Mouse (Mus musculus): Measurements from ENCODE around the gene Tob2. TPM values are rescaled to one million over a fixed set of nuclear protein-coding genes. Genes with fewer than 3 reads are reported as not detected.
A peak's percentile ranks its signal among the peaks of the same experiment; 100 is the strongest.

The Tob2 gene
- polyA plus RNA-seq, 1 experiment from 2014 or later, result 15.7 TPM

DNA sequence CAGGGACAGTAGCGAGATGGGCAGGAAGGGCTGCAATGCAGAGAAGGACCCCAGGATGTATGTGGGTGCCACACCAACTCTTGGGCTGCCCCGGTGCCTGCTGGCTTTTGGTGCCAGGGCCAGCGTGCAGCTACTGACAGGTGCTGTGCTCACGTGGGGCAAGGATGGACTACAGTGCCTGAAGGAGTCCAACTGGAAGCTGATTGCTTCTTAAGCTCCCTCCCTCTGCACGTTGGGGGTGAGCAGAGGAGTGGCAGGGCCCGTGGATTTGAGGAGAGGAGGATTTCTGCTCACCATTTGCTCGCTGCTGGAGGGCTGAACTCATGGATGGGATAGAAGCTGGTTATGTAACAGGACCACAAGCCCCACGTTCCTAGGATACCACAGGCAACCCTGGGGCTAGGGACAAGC lies 55.6 kb downstream of the Tob2 start:
- peak overlapping the region; percentile 45 for H3K9ac ChIP-seq (ENCODE audit: low read depth, low read length)
- H3K27ac ChIP-seq (ENCODE audit: low read depth, low read length), result peak overlapping the region; percentile 73
- no peaks in the 10 kb centered on the region for H3K9me3 ChIP-seq (ENCODE audit: control insufficient read depth, low read length)
- H3K4me1 ChIP-seq (ENCODE audit: control insufficient read depth, insufficient read depth, low read depth, low read length), result peaks cover 22% of the 10 kb centered on the region
- H3K36me3 ChIP-seq (ENCODE audit: control insufficient read depth, insufficient read depth, low read length), result no peaks in the 10 kb centered on the region
- 9% methylated on average over 8 of the region's 8 CpGs for WGBS
- peak overlapping the region; percentile 67 for H3K4me2 ChIP-seq (ENCODE audit: low read length)
- peak overlapping the region; percentile 39 for H3K4me3 ChIP-seq (ENCODE audit: low read length)
- no peak for ATAC-seq
- no peaks in the 10 kb centered on the region for H3K27me3 ChIP-seq (replicated peaks; ENCODE audit: control insufficient read depth, insufficient read depth, low read length)

- peak within 1 kb of the TSS; percentile 45 for H3K9ac ChIP-seq (ENCODE audit: low read depth, low read length)
- peak within 1 kb of the TSS; percentile 39 for H3K4me3 ChIP-seq (ENCODE audit: low read length)
- peak within 1 kb of the TSS; percentile 67 for H3K4me2 ChIP-seq (ENCODE audit: low read length)
- no peaks in the 10 kb centered on the region for H3K27me3 ChIP-seq (replicated peaks; ENCODE audit: control insufficient read depth, insufficient read depth, low read length)
- 19% methylated on average over 19 of the region's 19 CpGs for WGBS
- no peaks in the 10 kb centered on the region for H3K36me3 ChIP-seq (ENCODE audit: control insufficient read depth, insufficient read depth, low read length)
- peaks cover 22% of the 10 kb centered on the region for H3K4me1 ChIP-seq (ENCODE audit: control insufficient read depth, insufficient read depth, low read depth, low read length)
- no peaks in the 10 kb centered on the region for H3K9me3 ChIP-seq (ENCODE audit: control insufficient read depth, low read length)
- ATAC-seq, result peak; percentile 97
- H3K27ac ChIP-seq (ENCODE audit: low read depth, low read length), result peak within 1 kb of the TSS; percentile 73
Measured at GRCm38 (mm10) chr15:81802001-81802890, 56.4 kb downstream of the Tob2 start, which contains the start of gene Tef. Gene Tef, plus strand, starts transcription at chr15:81802421.

DNA sequence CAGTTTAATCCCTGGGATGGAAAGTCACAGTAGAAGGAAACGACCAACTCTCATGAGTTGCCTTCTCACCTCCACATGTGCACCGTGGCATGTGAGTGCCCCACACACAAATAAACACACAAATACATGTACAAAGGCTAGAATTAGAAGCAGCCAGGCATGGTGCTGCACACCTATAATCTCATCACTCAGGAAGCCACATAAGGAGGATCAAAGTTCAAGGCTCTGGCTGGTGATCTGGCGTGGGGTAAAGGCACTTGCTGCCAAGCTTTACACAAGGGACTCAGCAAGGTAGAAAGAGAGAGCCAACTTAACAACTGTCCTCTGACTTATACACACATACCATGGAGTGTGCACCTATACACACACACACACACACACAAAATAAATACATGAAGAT lies 58.2 kb downstream of the Tob2 start:
- H3K9ac ChIP-seq (ENCODE audit: low read depth, low read length), result no peak overlapping the region
- peaks cover 22% of the 10 kb centered on the region for H3K4me1 ChIP-seq (ENCODE audit: control insufficient read depth, insufficient read depth, low read depth, low read length)
- peaks cover 6% of the 10 kb centered on the region; the same call in 1 of the 2 replicates for H3K36me3 ChIP-seq (ENCODE audit: control insufficient read depth, insufficient read depth, low read length)
- no peaks in the 10 kb centered on the region for H3K9me3 ChIP-seq (ENCODE audit: control insufficient read depth, low read length)
- no peak overlapping the region for H3K4me2 ChIP-seq (ENCODE audit: low read length)
- no peak overlapping the region for H3K27ac ChIP-seq (ENCODE audit: low read depth, low read length)
- ATAC-seq, result no peak
- H3K27me3 ChIP-seq (replicated peaks; ENCODE audit: control insufficient read depth, insufficient read depth, low read length), result no peaks in the 10 kb centered on the region
- H3K4me3 ChIP-seq (ENCODE audit: low read length), result no peak overlapping the region
- WGBS, result 67% methylated on average over 3 of the region's 3 CpGs

DNA sequence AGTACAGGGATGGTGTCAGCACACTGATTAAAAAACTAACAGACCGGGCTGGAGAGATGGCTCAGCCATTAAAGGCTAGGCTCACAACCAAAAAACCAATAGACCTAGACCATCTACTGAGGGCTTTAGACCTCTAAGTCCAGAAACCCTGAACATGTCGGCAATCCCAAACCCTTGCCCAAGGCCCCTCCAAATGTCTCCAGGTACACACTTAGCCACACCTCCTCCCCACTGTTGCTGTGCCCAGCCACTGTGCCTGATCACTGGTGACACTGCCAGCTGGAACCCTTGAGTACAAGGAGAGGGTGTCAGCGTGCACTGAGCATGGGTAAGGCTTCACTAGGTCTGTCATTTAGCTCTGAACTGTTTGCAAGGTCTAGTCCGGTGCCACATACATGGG lies 60.2 kb downstream of the Tob2 start:
- Histone ChIP-seq H3K9ac (ENCODE audit: low read depth, low read length) (no peak overlapping the region), H3K4me1 (ENCODE audit: control insufficient read depth, insufficient read depth, low read depth, low read length) (peaks cover 15% of the 10 kb centered on the region), H3K36me3 (ENCODE audit: control insufficient read depth, insufficient read depth, low read length) (peaks cover 15% of the 10 kb centered on the region), H3K27me3 (replicated peaks; ENCODE audit: control insufficient read depth, insufficient read depth, low read length) (no peaks in the 10 kb centered on the region), H3K4me3 (ENCODE audit: low read length) (no peak overlapping the region), H3K27ac (ENCODE audit: low read depth, low read length) (no peak overlapping the region), H3K4me2 (ENCODE audit: low read length) (no peak overlapping the region), H3K9me3 (ENCODE audit: control insufficient read depth, low read length) (no peaks in the 10 kb centered on the region)
- 91% methylated on average over 4 of the region's 4 CpGs for WGBS
- ATAC-seq, result no peak

Other genes starting within 250 kb of the Tob2 start
- gene L3mbtl2, start 194.9 kb downstream of the Tob2 start, polyA plus RNA-seq (2015; fragmentation: Nextera tagmentation; extraction: Ambion mirVana), result 30.3 and 32.9 TPM in 2 replicates
- gene Chadl, start 161.5 kb downstream of the Tob2 start, polyA plus RNA-seq (2015; fragmentation: Nextera tagmentation; extraction: Ambion mirVana), result 39.2 and 42.2 TPM in 2 replicates
- gene Zc3h7b, start 113.7 kb downstream of the Tob2 start, polyA plus RNA-seq (2015; fragmentation: Nextera tagmentation; extraction: Ambion mirVana), result 39.3 and 49.6 TPM in 2 replicates
- 164 and 165 TPM in 2 replicates for gene Rangap1, start 113.3 kb downstream of the Tob2 start, polyA plus RNA-seq (2015; fragmentation: Nextera tagmentation; extraction: Ambion mirVana)
- gene Tef, start 56.4 kb downstream of the Tob2 start, polyA plus RNA-seq (2015; fragmentation: Nextera tagmentation; extraction: Ambion mirVana), result 22.9 and 23.1 TPM in 2 replicates
- 118 and 122 TPM in 2 replicates for gene Phf5a, start 13.1 kb upstream of the Tob2 start, polyA plus RNA-seq (2015; fragmentation: Nextera tagmentation; extraction: Ambion mirVana)
- gene Aco2, start 13.5 kb upstream of the Tob2 start, polyA plus RNA-seq (2015; fragmentation: Nextera tagmentation; extraction: Ambion mirVana), result 333 and 346 TPM in 2 replicates
- gene Polr3h, start 67.4 kb upstream of the Tob2 start, polyA plus RNA-seq (2015; fragmentation: Nextera tagmentation; extraction: Ambion mirVana), result 88.2 and 105 TPM in 2 replicates
- 287 and 292 TPM in 2 replicates for gene Csdc2, start 78.0 kb upstream of the Tob2 start, polyA plus RNA-seq (2015; fragmentation: Nextera tagmentation; extraction: Ambion mirVana)
- 122 and 142 TPM in 2 replicates for gene Pmm1, start 102.1 kb upstream of the Tob2 start, polyA plus RNA-seq (2015; fragmentation: Nextera tagmentation; extraction: Ambion mirVana)
- not detected in 2 replicates for gene 1700029P11Rik, start 121.7 kb upstream of the Tob2 start, polyA plus RNA-seq (2015; fragmentation: Nextera tagmentation; extraction: Ambion mirVana)
- 44.4 and 48.9 TPM in 2 replicates for gene Xrcc6, start 129.0 kb upstream of the Tob2 start, polyA plus RNA-seq (2015; fragmentation: Nextera tagmentation; extraction: Ambion mirVana)
- gene Desi1, start 175.1 kb upstream of the Tob2 start, polyA plus RNA-seq (2015; fragmentation: Nextera tagmentation; extraction: Ambion mirVana), result 53.7 and 56.1 TPM in 2 replicates
- gene Snu13, start 188.8 kb upstream of the Tob2 start, polyA plus RNA-seq (2015; fragmentation: Nextera tagmentation; extraction: Ambion mirVana), result 254 and 268 TPM in 2 replicates
- gene 4930407I10Rik, start 200.4 kb upstream of the Tob2 start, polyA plus RNA-seq (2015; fragmentation: Nextera tagmentation; extraction: Ambion mirVana), result not detected in 2 replicates
- 0.06 and 0.11 TPM in 2 replicates for gene Mei1, start 211.2 kb upstream of the Tob2 start, polyA plus RNA-seq (2015; fragmentation: Nextera tagmentation; extraction: Ambion mirVana)